Mouse (Mus musculus) hindbrain, embryonic 16.5 days (tissue): ENCODE results near the gene Gabpb2. TPM values are rescaled to one million over a fixed set of nuclear protein-coding genes. Genes with fewer than 3 reads are reported as not detected.

Experiments
- ATAC-seq: fragments of 200-750 bp; cut with Nextera tagmentation; 2 replicates; pipeline ENCODE4 v1.8.0; 2017; ENCODE audit warnings: moderate TSS enrichment, moderate library complexity
- H3K27ac ChIP-seq: fragments of 300-500 bp; sonication (generic); 2 replicates; pipeline ENCODE4 v1.5.1; 2014; ENCODE audit warnings: low read depth, mild to moderate bottlenecking, control low read depth, low read length, moderate library complexity
- H3K27me3 ChIP-seq: fragments of 300-500 bp; sonication (generic); replicated peaks from 2 replicates; pipeline ENCODE4 v1.6.1; 2014; ENCODE audit warnings: low read length; ENCODE audit not compliant: control insufficient read depth, insufficient read depth
- H3K36me3 ChIP-seq: fragments of 300-500 bp; sonication (generic); 2 replicates; pipeline ENCODE4 v1.6.1; 2014; ENCODE audit warnings: mild to moderate bottlenecking, low read length, moderate library complexity, mixed read lengths; ENCODE audit not compliant: control insufficient read depth, insufficient read depth
- H3K4me1 ChIP-seq: fragments of 300-500 bp; sonication (generic); 2 replicates; pipeline ENCODE4 v1.6.1; 2014; ENCODE audit warnings: low read depth, low read length; ENCODE audit not compliant: control insufficient read depth, insufficient read depth
- H3K4me2 ChIP-seq: fragments of 300-500 bp; sonication (generic); 2 replicates; pipeline ENCODE4 v1.6.1; 2014; ENCODE audit warnings: mild to moderate bottlenecking, low read length, control low read depth, moderate library complexity
- H3K4me3 ChIP-seq: fragments of 300-500 bp; sonication (generic); 2 replicates; pipeline ENCODE4 v1.5.1; 2014; ENCODE audit warnings: mild to moderate bottlenecking, low read length, control low read depth, moderate library complexity
- H3K9ac ChIP-seq: fragments of 300-500 bp; sonication (generic); 2 replicates; pipeline ENCODE4 v1.6.1; 2014; ENCODE audit warnings: low read depth, mild to moderate bottlenecking, control low read depth, low read length, moderate library complexity
- H3K9me3 ChIP-seq: fragments of 300-500 bp; sonication (generic); 2 replicates; pipeline ENCODE4 v1.6.1; 2014; ENCODE audit warnings: mild to moderate bottlenecking, low read length, moderate library complexity; ENCODE audit not compliant: control insufficient read depth
- WGBS: fragments of 180-500 bp; shearing (Covaris S2); extraction: QIAGEN DNeasy Blood & Tissue Kit; methylation state at CpG from one replicate; pipeline ENCODE4 v1.1.7; 2014; 5-methylcytosine and 5-hydroxymethylcytosine counted together
- polyA plus RNA-seq: library from polyadenylated mRNA; unstranded; fragments of >200 nt; fragmentation: Nextera tagmentation; extraction: Ambion mirVana; gene quantifications from 2 replicates; pipeline ENCODE4 v1.2.1, GENCODE M21; 2015

Gabpb2 gene
- 2.4 and 3.0 TPM in 2 replicates for polyA plus RNA-seq

GRCm38 (mm10) chr3:95217255-95218134 lies at the start of gene Gabpb2:
Gene Gabpb2, minus strand, starts transcription at chr3:95217916.
- peaks cover 25% of the 10 kb centered on the region for H3K36me3 ChIP-seq
- H3K4me3 ChIP-seq: peak within 1 kb of the TSS; percentile 77
- peaks cover 10% of the 10 kb centered on the region for H3K4me1 ChIP-seq
- H3K9me3 ChIP-seq: no peaks in the 10 kb centered on the region
- peak; percentile 88 for ATAC-seq
- H3K4me2 ChIP-seq: peak within 1 kb of the TSS; percentile 72
- H3K9ac ChIP-seq: peak within 1 kb of the TSS; percentile 89
- under 1% methylated on average over 52 of the region's 56 CpGs for WGBS
- H3K27ac ChIP-seq: peak within 1 kb of the TSS; percentile 98
- no peaks in the 10 kb centered on the region for H3K27me3 ChIP-seq

DNA sequence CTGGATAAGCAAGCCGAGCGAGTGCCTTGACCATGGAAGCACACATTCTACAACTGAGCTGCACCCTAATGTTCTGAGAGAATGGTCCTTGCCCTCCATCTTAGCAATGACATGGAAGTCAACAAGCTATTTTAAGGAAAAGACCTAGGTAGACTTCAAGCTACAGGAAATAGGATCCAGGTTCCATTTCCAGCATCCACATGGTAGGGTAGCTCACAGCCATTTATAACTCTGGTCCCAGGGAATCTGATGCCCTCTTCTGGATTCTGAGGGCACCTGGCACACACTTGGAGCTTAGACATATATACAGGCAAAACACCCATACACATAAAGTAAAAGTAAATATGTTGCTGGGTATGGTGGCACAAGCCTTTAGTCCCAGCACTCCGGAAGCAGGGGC lies 48.3 kb upstream of the Gabpb2 start:
- Histone ChIP-seq H3K27ac (no peak overlapping the region), H3K36me3 (peaks cover 33% of the 10 kb centered on the region), H3K9ac (no peak overlapping the region), H3K4me2 (no peak overlapping the region), H3K27me3 (no peaks in the 10 kb centered on the region), H3K4me3 (no peak overlapping the region), H3K9me3 (no peaks in the 10 kb centered on the region), H3K4me1 (no peaks in the 10 kb centered on the region)
- ATAC-seq: no peak
- 98% methylated on average over 3 of the region's 3 CpGs for WGBS

DNA sequence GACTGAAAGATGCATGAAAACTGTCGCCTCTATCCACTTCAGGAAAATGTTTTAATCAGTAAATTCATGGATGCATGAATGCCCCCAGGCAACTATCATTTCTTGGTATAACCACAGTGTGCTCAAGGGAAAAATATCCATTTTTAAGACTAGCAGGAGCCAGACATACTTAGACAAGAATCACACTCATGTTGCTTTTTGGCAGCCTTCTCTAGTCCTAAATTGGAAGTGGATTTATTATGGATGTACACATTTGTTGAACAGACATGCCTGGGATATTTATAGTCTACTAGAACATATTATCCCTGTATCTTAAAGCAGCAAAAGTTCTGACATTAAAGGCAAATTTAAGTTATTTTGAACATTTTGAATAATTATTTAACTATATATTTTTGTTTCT lies 47.0 kb upstream of the Gabpb2 start:
- H3K27ac ChIP-seq: no peak overlapping the region
- H3K27me3 ChIP-seq: no peaks in the 10 kb centered on the region
- H3K9me3 ChIP-seq: no peaks in the 10 kb centered on the region
- peaks cover 35% of the 10 kb centered on the region for H3K36me3 ChIP-seq
- H3K4me3 ChIP-seq: no peak overlapping the region
- H3K4me1 ChIP-seq: no peaks in the 10 kb centered on the region
- no peak for ATAC-seq
- no peak overlapping the region for H3K4me2 ChIP-seq
- 72% methylated on average over 1 of the region's 1 CpGs for WGBS
- H3K9ac ChIP-seq: no peak overlapping the region

- WGBS: 55% methylated on average over 11 of the region's 11 CpGs
- Histone ChIP-seq H3K9me3 (no peaks in the 10 kb centered on the region), H3K36me3 (peaks cover 48% of the 10 kb centered on the region), H3K9ac (no peak overlapping the region), H3K4me3 (no peak overlapping the region), H3K4me1 (no peaks in the 10 kb centered on the region), H3K27ac (no peak overlapping the region), H3K27me3 (no peaks in the 10 kb centered on the region), H3K4me2 (no peak overlapping the region)
- peak; percentile 45; the same call in 1 of the 2 replicates for ATAC-seq
These were observed 45.5 kb upstream of the Gabpb2 start for GRCm38 (mm10) chr3:95263089-95263739.

DNA sequence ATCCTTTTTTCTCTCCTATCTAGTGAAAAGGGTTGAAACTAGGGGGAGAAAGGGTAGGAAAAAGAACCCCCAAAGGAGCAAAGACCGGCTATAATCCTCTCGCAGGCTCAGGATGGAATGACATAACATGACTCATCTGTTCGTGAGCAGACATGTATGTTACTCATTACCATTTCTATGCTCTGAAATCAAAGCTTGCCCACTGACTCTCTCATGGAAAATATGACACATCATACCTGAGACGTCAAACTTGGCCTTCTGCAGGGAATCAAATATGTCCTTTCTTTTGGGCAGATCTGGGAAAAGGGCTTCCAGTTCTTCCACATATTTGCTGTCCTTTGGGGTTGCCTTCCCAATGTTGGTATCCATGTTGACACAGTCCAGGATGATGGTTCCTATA lies 44.3 kb upstream of the Gabpb2 start:
- Histone ChIP-seq H3K4me2 (no peak overlapping the region), H3K4me3 (no peak overlapping the region), H3K9ac (no peak overlapping the region), H3K27me3 (no peaks in the 10 kb centered on the region), H3K27ac (no peak overlapping the region), H3K9me3 (no peaks in the 10 kb centered on the region), H3K4me1 (no peaks in the 10 kb centered on the region), H3K36me3 (peaks cover 46% of the 10 kb centered on the region)
- WGBS: 91% methylated on average over 4 of the region's 4 CpGs
- ATAC-seq: no peak

DNA sequence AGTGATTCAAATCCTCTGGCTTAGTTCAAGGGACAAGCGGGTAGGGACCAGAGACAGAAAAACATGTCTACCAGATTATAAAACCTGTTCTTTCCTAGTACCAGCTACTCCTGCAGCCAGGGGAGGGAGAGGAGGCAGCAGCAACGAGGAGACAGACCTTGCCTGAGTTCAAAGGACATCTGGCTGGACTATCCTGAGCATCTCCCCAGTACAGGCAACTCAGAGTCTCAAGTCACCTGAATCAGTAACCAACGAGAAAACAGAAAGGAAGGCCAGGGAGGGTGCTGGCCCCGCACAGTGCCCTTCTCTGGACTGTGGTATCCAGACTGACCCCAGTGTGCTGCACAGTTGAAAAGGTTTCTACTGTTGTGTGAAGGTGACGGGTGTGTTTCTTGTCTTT lies 39.2 kb upstream of the Gabpb2 start:
- H3K9me3 ChIP-seq: no peaks in the 10 kb centered on the region
- H3K27ac ChIP-seq: no peak overlapping the region
- H3K4me1 ChIP-seq: no peaks in the 10 kb centered on the region
- ATAC-seq: no peak
- H3K9ac ChIP-seq: no peak overlapping the region
- no peaks in the 10 kb centered on the region for H3K27me3 ChIP-seq
- H3K4me2 ChIP-seq: no peak overlapping the region
- H3K4me3 ChIP-seq: no peak overlapping the region
- peaks cover 32% of the 10 kb centered on the region for H3K36me3 ChIP-seq
- WGBS: 82% methylated on average over 5 of the region's 5 CpGs

DNA sequence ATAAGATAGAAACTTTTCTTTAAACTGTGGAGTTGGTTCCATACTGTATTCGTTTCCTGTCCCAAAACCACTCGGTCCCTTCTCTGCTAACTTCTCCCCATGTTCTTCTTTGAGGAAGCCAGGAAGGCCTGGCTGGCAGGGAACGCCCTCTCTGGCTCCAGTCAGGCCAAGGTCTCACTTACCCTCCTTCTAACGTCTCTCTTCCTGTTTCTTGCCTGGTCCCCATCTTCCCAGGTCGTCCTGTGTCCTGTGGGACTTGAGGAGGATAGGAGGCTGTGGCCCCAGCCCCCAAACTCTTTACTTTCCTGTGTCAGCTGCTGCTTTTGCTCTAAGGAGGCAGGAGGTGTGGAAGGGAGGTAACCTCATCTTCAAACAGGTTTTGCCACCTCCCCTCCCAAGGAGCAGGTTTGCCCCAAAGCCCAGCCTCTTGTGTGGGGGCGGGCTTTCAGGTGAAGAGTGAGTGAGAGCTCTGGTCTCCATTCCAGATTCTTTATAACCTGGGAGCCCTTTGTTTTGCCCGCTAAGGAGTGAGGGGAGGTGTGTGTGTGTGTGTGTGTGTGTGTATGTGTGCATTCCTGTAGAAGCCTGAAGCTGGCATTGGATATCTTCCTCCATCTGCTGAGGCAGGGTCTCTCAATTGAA lies 33.2 kb upstream of the Gabpb2 start, which contains the start of gene Bnipl:
TSS of gene Bnipl (minus strand) at position 411 of the 642 bp plus-strand sequence.
- Histone ChIP-seq H3K9ac (no peak within 1 kb of the TSS), H3K27ac (no peak within 1 kb of the TSS), H3K9me3 (no peaks in the 10 kb centered on the region), H3K4me2 (no peak within 1 kb of the TSS), H3K4me3 (no peak within 1 kb of the TSS), H3K27me3 (no peaks in the 10 kb centered on the region), H3K36me3 (peaks cover 9% of the 10 kb centered on the region), H3K4me1 (no peaks in the 10 kb centered on the region)
- 64% methylated on average over 7 of the region's 7 CpGs for WGBS
- no peak for ATAC-seq

GRCm38 (mm10) chr3:95250361-95250760 lies 32.6 kb upstream of the Gabpb2 start:
- no peak overlapping the region for H3K4me2 ChIP-seq
- H3K9me3 ChIP-seq: no peaks in the 10 kb centered on the region
- 85% methylated on average over 5 of the region's 5 CpGs for WGBS
- ATAC-seq: no peak
- H3K27me3 ChIP-seq: no peaks in the 10 kb centered on the region
- H3K36me3 ChIP-seq: peaks cover 9% of the 10 kb centered on the region
- H3K4me3 ChIP-seq: no peak overlapping the region
- H3K9ac ChIP-seq: no peak overlapping the region
- H3K4me1 ChIP-seq: no peaks in the 10 kb centered on the region
- no peak overlapping the region for H3K27ac ChIP-seq
